Mouse (Mus musculus) liver, embryonic 16.5 days (tissue): ENCODE measurements at regions not wholly inside any gene's neighbourhood (a gene's known extent, or its start where the extent isn't known, plus 50 kb on each side); places are given as distances from the start of the nearest gene placed in this dataset.
A peak's percentile ranks its signal among the peaks of the same experiment; 100 is the strongest.
"Not testable (repeated sequence)": the region's sequence is repeated elsewhere in the genome, so short reads cannot be mapped to it uniquely, and the experiment has no call there.

Experiments
- ATAC-seq: fragments of 200-750 bp; cut with Nextera tagmentation; 2 replicates; pipeline ENCODE4 v1.8.0; 2017; ENCODE audit warnings: low read depth, mild to moderate bottlenecking, moderate number of reproducible peaks, moderate library complexity
- H3K27ac ChIP-seq: fragments of 300-500 bp; sonication (generic); 2 replicates; pipeline ENCODE4 v1.5.1; 2014; ENCODE audit warnings: mild to moderate bottlenecking, low read length
- H3K27me3 ChIP-seq: fragments of 300-500 bp; sonication (generic); 2 replicates; pipeline ENCODE4 v1.6.1; 2014; ENCODE audit warnings: low read depth, low read length, mixed read lengths; ENCODE audit not compliant: control insufficient read depth, insufficient read depth
- H3K36me3 ChIP-seq: fragments of 300-500 bp; sonication (generic); 2 replicates; pipeline ENCODE4 v1.6.1; 2014; ENCODE audit warnings: mild to moderate bottlenecking; ENCODE audit not compliant: control insufficient read depth, insufficient read depth
- H3K4me1 ChIP-seq: fragments of 300-500 bp; sonication (generic); 2 replicates; pipeline ENCODE4 v1.6.1; 2014; ENCODE audit warnings: low read depth, low read length, mixed read lengths; ENCODE audit not compliant: control insufficient read depth
- H3K4me2 ChIP-seq: fragments of 300-500 bp; sonication (generic); 2 replicates; pipeline ENCODE4 v1.6.1; 2014; ENCODE audit warnings: low read depth, low read length, mixed read lengths
- H3K4me3 ChIP-seq: fragments of 300-500 bp; sonication (generic); 2 replicates; pipeline ENCODE4 v1.5.1; 2014; ENCODE audit warnings: low read depth, mild to moderate bottlenecking, low read length
- H3K9ac ChIP-seq: fragments of 300-500 bp; sonication (generic); 2 replicates; pipeline ENCODE4 v1.6.1; 2014; ENCODE audit warnings: low read depth, low read length
- H3K9me3 ChIP-seq: fragments of 300-500 bp; sonication (generic); replicated peaks from 2 replicates; pipeline ENCODE4 v1.6.1; 2016; ENCODE audit warnings: low read length; ENCODE audit not compliant: control insufficient read depth
- WGBS: fragments of 180-500 bp; shearing (Covaris S2); extraction: QIAGEN DNeasy Blood & Tissue Kit; methylation state at CpG from one replicate; pipeline ENCODE4 v1.1.7; 2014; ENCODE audit not compliant: insufficient replicate concordance; 5-methylcytosine and 5-hydroxymethylcytosine counted together

DNA sequence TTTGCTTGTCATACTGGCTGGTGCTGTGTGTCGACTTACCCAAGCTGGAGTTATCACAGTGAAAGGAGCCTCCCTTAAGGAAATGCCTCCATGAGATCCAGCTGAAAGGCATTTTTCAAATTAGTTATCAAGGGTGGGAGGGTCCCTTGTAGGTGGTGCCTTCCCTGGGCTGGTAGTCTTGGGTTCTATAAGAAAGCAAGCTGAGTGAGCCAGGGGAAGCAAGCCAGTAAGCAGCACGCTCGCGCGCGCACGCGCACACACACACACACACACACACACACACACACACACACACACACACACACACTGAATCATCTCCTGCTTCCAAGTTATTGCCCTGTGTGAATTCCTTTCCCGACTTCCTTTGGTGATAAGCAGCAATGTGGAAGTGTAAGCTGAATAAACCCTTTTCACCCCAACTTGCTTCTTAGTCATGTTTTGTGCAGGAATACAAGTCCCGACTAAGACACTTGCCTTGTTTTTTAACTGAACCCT lies 360.5 kb downstream of the Ice1 start:
- ATAC-seq: peak; percentile 11; the same call in 1 of the 2 replicates
- H3K27ac ChIP-seq, H3K9me3 ChIP-seq, H3K4me3 ChIP-seq, H3K4me2 ChIP-seq, H3K9ac ChIP-seq, H3K4me1 ChIP-seq, H3K36me3 ChIP-seq, H3K27me3 ChIP-seq: not testable (repeated sequence)
- WGBS: 65% methylated on average over 10 of the region's 10 CpGs

DNA sequence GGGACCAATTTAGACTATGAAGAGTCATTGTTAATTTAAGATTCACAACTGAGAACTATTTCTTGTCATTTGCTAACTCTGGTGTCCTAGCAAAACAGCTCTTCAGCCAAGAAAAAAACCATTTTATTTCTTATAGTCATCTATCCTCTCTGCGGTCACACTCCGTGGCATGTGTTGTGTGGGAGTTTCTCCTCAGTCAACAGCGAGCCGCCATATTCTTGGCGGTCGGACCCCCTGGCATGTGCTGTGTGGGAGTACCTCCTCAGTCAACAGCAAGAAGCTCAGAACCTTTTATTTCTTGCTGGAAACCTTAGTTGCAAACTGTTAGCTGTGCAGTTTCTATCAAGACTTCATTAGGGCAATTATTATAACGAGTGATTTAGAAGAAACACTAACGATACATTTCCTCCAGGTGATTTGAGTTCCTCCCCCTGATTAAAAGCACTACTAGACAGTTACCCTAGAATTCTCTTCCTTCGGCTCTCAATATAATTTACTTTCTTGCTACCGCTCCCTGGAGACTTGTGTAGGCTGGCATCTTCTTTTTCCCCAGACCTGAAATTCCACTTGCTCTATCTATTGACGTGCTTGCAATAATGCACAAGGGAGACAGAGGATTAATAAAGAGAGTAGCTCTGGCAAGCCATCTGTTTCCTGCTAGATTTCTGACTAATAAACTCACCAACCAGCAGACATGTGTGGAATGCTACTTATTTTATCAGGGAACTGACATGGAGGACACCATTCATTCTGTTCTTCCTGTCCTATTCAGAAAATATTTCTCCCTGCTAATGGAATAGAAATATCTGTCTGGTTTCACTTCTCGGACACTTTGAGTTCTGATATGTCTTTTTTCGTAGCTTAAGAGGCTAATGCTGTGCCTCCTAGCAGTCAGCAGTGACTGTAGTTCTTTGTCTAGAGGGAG lies 359.5 kb downstream of the Ice1 start:
- no peaks in the 10 kb centered on the region for H3K36me3 ChIP-seq
- H3K27ac ChIP-seq: no peak overlapping the region
- no peaks in the 10 kb centered on the region for H3K27me3 ChIP-seq
- H3K4me3 ChIP-seq: no peak overlapping the region
- WGBS: 70% methylated on average over 13 of the region's 13 CpGs
- no peaks in the 10 kb centered on the region for H3K9me3 ChIP-seq
- H3K9ac ChIP-seq: no peak overlapping the region
- H3K4me1 ChIP-seq: no peaks in the 10 kb centered on the region
- no peak for ATAC-seq
- no peak overlapping the region for H3K4me2 ChIP-seq

DNA sequence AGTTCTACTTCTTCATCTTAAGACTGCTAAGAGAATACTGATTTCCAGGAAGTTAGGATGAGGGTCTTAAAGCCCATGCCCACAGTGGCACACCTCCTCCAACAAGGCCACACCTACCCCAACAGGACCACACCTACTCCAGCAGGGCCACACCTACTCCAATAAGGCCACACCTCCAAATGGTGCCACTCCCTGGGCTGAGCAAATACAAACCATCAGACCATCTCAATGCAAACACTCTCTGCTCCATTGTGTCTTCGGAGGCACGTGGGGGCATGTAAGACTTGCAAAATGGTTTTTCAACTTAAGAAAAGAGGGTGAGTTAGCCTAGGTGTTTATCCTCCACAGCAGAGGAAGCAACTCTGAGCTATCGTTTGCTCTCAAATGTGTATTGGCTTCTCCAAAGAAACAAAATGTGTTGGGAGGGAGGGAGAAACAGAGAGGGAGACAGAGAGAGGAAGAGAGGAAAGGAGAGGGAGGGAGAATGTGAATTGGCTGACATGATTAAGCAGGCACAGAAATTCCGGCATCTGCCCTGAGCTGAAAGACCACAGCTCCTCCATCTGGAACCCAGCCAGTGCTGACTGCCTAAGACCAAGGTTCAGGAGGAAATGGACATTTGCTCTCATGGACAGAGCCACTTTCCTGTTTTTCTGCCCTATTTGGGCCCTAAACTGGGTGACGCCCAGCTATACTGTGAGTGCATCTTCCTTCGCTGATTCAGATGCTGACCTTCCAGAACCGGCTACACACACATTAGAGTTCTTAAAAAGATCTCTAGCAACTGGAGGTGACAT lies 356.2 kb downstream of the Ice1 start:
- Histone ChIP-seq H3K4me1 (no peaks in the 10 kb centered on the region), H3K9ac (no peak overlapping the region), H3K9me3 (no peaks in the 10 kb centered on the region), H3K36me3 (no peaks in the 10 kb centered on the region), H3K27ac (no peak overlapping the region), H3K4me2 (no peak overlapping the region), H3K4me3 (no peak overlapping the region), H3K27me3 (no peaks in the 10 kb centered on the region)
- WGBS: 63% methylated on average over 7 of the region's 7 CpGs
- peak; percentile 54; the same call in 1 of the 2 replicates for ATAC-seq

DNA sequence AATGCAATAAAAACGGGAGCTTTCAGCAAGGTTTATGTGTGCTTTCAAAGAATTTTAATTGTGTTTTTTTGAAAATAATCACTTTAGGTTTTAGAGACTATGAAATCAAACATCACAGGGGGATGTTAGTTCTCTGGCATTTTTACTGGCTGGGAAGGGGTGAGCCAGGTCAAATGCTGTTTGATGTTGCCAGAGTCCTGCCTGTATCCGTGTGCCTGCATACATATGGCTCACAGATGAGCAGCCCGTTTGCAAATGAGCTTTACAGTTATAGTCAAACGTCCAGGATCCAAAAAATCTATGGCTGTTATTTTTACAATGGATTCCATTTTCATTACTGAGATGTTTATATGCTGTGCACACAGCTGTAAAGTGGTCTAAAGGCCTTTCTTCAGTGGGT lies 354.7 kb downstream of the Ice1 start:
- Histone ChIP-seq H3K9ac (no peak overlapping the region), H3K4me2 (no peak overlapping the region), H3K27me3 (no peaks in the 10 kb centered on the region), H3K36me3 (no peaks in the 10 kb centered on the region), H3K9me3 (no peaks in the 10 kb centered on the region), H3K4me1 (no peaks in the 10 kb centered on the region), H3K4me3 (no peak overlapping the region), H3K27ac (no peak overlapping the region)
- WGBS: 31% methylated on average over 4 of the region's 4 CpGs
- no peak for ATAC-seq

- Histone ChIP-seq H3K27ac (no peak overlapping the region), H3K4me2 (no peak overlapping the region), H3K27me3 (no peaks in the 10 kb centered on the region), H3K4me3 (no peak overlapping the region), H3K36me3 (no peaks in the 10 kb centered on the region), H3K9me3 (no peaks in the 10 kb centered on the region), H3K4me1 (no peaks in the 10 kb centered on the region), H3K9ac (no peak overlapping the region)
- ATAC-seq: no peak
- WGBS: 43% methylated on average over 5 of the region's 5 CpGs
Measured at GRCm38 (mm10) chr13:70283231-70283630, 354.2 kb downstream of the Ice1 start.

GRCm38 (mm10) chr13:70292713-70293112 lies 344.7 kb downstream of the Ice1 start:
- no peak for ATAC-seq
- Histone ChIP-seq H3K9me3 (no peaks in the 10 kb centered on the region), H3K27me3 (no peaks in the 10 kb centered on the region), H3K27ac (no peak overlapping the region), H3K4me1 (no peaks in the 10 kb centered on the region), H3K4me2 (no peak overlapping the region), H3K4me3 (no peak overlapping the region), H3K36me3 (no peaks in the 10 kb centered on the region), H3K9ac (no peak overlapping the region)
- 58% methylated on average over 3 of the region's 3 CpGs for WGBS

DNA sequence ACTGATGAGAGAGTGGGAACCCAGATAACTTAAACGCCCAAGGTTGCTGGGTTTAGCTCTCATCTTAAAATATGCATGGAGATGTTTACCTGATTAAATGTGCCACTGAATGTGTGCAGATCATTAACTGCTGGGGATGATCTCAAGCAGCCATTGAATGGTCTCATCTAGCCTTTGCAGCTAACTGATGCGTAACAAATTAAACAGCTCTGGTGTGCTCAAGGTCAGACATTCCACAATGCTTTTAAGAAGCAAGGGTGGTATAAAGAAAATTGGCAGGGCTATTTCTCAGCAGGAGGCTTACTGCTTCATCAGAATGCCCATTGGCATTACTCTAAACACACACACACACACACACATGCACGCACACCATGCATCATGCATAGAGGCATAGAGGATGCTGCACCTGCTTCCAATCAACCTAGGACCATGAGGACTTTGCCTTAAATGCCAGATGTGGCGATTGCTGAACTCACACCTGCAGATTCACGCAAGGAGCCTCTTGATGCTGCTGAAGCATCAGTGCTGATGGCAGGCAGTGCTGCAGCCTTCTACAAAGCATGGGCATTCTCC lies 333.4 kb downstream of the Ice1 start:
- Histone ChIP-seq H3K36me3 (no peaks in the 10 kb centered on the region), H3K4me2 (no peak overlapping the region), H3K9me3 (no peaks in the 10 kb centered on the region), H3K4me1 (no peaks in the 10 kb centered on the region), H3K27ac (no peak overlapping the region), H3K4me3 (no peak overlapping the region), H3K27me3 (no peaks in the 10 kb centered on the region), H3K9ac (no peak overlapping the region)
- WGBS: 49% methylated on average over 5 of the region's 5 CpGs
- no peak for ATAC-seq

DNA sequence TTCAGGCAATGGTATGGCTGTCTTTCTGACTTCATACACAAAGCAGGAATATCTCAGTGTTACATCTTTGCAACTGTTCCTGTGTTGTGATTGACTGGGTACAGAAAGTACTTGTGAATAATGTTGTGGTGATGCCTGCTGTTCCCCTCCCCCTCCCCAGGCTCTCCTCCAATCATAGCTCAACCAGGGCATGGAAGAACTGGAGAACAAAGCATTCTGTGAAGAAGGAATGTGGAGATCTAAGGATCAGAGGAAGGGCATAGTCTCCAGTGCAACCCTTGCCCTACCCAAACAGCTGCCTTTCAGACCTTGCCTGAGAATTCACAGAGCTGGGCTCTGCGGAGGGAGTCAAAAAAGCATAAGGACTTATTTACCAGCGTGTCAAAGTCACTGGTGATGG lies 326.9 kb downstream of the Ice1 start:
- H3K27ac ChIP-seq: no peak overlapping the region
- H3K27me3 ChIP-seq: no peaks in the 10 kb centered on the region
- no peak overlapping the region for H3K4me3 ChIP-seq
- no peaks in the 10 kb centered on the region for H3K36me3 ChIP-seq
- H3K9ac ChIP-seq: no peak overlapping the region
- no peaks in the 10 kb centered on the region for H3K9me3 ChIP-seq
- 53% methylated on average over 2 of the region's 2 CpGs for WGBS
- no peak overlapping the region for H3K4me2 ChIP-seq
- no peak for ATAC-seq
- H3K4me1 ChIP-seq: no peaks in the 10 kb centered on the region
